Mouse (Mus musculus) myocyte (in vitro differentiated cells): ENCODE measurements at regions not wholly inside any gene's neighbourhood (a gene's known extent, or its start where the extent isn't known, plus 50 kb on each side); places are given as distances from the start of the nearest gene placed in this dataset.

ENCODE experiments used
- H3K27me3 ChIP-seq: one replicate; pipeline ENCODE4 v1.6.1; 2011; ENCODE audit not compliant: control insufficient read depth, insufficient read depth, insufficient read length
- H3K36me3 ChIP-seq: one replicate; pipeline ENCODE4 v1.6.1; 2011; ENCODE audit not compliant: control insufficient read depth, insufficient read depth
- H3K4me2 ChIP-seq: one replicate; pipeline ENCODE4 v1.6.1; 2011; ENCODE audit warnings: low read depth, control low read depth
- H3K4me3 ChIP-seq: one replicate; pipeline ENCODE4 v1.5.1; 2011; ENCODE audit warnings: mild to moderate bottlenecking, control low read depth, moderate library complexity
- H3K79me2 ChIP-seq: one replicate; pipeline ENCODE4 v1.6.1; 2011; ENCODE audit not compliant: control insufficient read depth, insufficient read depth
- H3ac ChIP-seq: one replicate; pipeline ENCODE4 v1.6.1; 2011; ENCODE audit not compliant: control insufficient read depth, insufficient read length
- CEBPB ChIP-seq: IDR thresholded peaks from 2 replicates; pipeline ENCODE4 v1.6.1; 2011; ENCODE audit warnings: mild to moderate bottlenecking, moderate library complexity; ENCODE audit not compliant: poor library complexity, insufficient read depth, severe bottlenecking
- E2F4 ChIP-seq: IDR thresholded peaks from one replicate; pipeline ENCODE4 v1.6.1; 2011; ENCODE audit warnings: mild to moderate bottlenecking, control low read depth, moderate library complexity; ENCODE audit not compliant: insufficient read depth
- MAX ChIP-seq: IDR thresholded peaks from one replicate; pipeline ENCODE4 v1.6.1; 2011; ENCODE audit warnings: low read depth, mild to moderate bottlenecking, control low read depth
- MYOD1 ChIP-seq, 3 experiments: IDR thresholded peaks; one replicate each; pipeline ENCODE4 v1.6.1; 2011; ENCODE audit warnings: control low read depth in 2 of 3, low read depth in 2 of 3, mild to moderate bottlenecking in 2 of 3, moderate library complexity in 1 of 3; ENCODE audit not compliant: insufficient read length in 2 of 3, control insufficient read depth in 1 of 3
- MYOG ChIP-seq, 3 experiments: IDR thresholded peaks; one replicate each; pipeline ENCODE4 v1.6.1; 2011; ENCODE audit warnings: control low read depth in 2 of 3, low read depth in 2 of 3, mild to moderate bottlenecking in 2 of 3; ENCODE audit not compliant: insufficient read length in 2 of 3, control insufficient read depth in 1 of 3, insufficient read depth in 1 of 3
- POLR2A ChIP-seq: IDR thresholded peaks from one replicate; pipeline ENCODE4 v1.6.1; 2011; ENCODE audit warnings: low read depth, mild to moderate bottlenecking, control low read depth, moderate library complexity; ENCODE audit not compliant: insufficient read length
- POLR2AphosphoS2 ChIP-seq: IDR thresholded peaks from one replicate; pipeline ENCODE4 v1.6.1; 2011; ENCODE audit warnings: low read depth, control low read depth; ENCODE audit not compliant: insufficient read length
- REST ChIP-seq: IDR thresholded peaks from one replicate; pipeline ENCODE4 v1.6.1; 2011; ENCODE audit warnings: mild to moderate bottlenecking, control low read depth, moderate library complexity; ENCODE audit not compliant: insufficient read depth, insufficient read length
- SRF ChIP-seq: IDR thresholded peaks from one replicate; pipeline ENCODE4 v1.6.1; 2011; ENCODE audit warnings: low read depth; ENCODE audit not compliant: control insufficient read depth, insufficient read length
- TCF12 ChIP-seq: IDR thresholded peaks from one replicate; pipeline ENCODE4 v1.6.1; 2011; ENCODE audit warnings: mild to moderate bottlenecking, control low read depth; ENCODE audit not compliant: poor library complexity, insufficient read depth, severe bottlenecking
- TCF3 ChIP-seq: IDR thresholded peaks from one replicate; pipeline ENCODE4 v1.6.1; 2011; ENCODE audit warnings: low read depth, control low read depth; ENCODE audit not compliant: insufficient read length
- USF1 ChIP-seq: IDR thresholded peaks from one replicate; pipeline ENCODE4 v1.6.1; 2011; ENCODE audit warnings: low read depth, mild to moderate bottlenecking, control low read depth, moderate library complexity

DNA sequence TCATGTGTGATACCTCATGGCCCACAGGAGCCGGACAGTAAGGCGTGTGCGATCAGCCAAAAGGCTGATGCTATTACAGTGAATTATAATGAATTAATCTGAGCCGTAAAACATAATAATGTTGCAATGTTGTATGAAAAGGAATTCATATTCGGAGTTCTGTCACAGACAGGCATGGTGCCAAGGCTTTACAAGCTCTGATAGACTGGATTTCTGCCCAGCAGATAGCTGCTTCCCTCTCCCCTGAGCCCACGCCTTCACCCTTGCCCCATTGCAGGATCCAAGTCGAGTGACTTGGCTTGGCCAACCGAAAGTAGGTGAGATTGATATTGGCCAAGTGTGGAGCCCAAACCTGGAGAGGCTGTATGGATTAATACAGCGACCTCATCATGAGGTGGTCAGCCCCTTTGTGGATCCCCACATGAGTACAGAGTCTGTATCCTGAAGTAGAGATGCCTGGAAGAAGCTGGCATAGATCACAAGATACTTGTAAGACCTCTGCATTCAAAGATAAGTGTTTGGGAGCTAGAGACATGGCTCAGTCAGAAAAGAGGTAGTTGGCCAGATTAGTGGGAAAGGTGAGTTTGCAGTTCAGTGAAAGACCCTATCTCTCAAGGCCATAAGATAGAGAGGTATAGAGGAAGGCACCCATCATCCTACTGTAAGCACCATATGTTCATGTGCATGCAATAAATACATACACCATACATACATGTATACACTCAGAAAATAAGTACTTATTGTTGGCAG lies 73.7 kb downstream of the Chst1 start:
- Histone ChIP-seq H3K36me3 (no peaks in the 10 kb centered on the region), H3K79me2 (no peaks in the 10 kb centered on the region), H3K4me3 (no peak overlapping the region), H3K27me3 (no peaks in the 10 kb centered on the region), H3K4me2 (no peak overlapping the region), H3ac (no peak overlapping the region)
- TF ChIP-seq MYOD1 (IDR thresholded peaks at IDR 0.05; ENCODE audit: control insufficient read depth in 1 of 3, insufficient read length in 2 of 3, low read depth in 2 of 3) (no peak), MAX (no peak), MYOG (IDR thresholded peaks at IDR 0.05; ENCODE audit: control insufficient read depth in 1 of 3, insufficient read depth in 1 of 3, insufficient read length in 2 of 3, low read depth in 2 of 3) (no peak), TCF12 (no peak), SRF (no peak), POLR2A (no peak), E2F4 (no peak), POLR2AphosphoS2 (no peak), CEBPB (no peak), USF1 (no peak), REST (no peak), TCF3 (no peak)

DNA sequence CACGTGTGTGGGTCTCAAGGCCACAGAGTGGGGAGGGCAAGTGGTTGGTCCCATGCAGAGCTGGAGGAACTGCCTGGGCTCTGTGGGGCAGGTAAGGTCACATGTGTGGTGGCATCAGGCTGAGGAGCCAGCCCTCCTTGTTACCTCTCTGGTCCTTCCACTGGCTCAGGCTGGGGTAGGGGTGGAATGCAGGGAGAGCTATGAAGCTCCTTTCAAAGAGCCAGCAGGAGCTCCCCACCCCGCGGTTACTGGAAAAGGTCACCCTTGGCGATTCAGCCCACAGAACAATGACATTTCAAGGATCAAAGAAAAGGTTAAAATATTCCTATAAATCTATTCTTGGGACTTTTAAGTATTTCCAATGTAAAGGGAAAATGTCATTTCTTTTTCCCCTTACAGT lies 74.4 kb downstream of the Chst1 start:
- no peak overlapping the region for H3K4me2 ChIP-seq
- no peaks in the 10 kb centered on the region for H3K79me2 ChIP-seq
- no peak overlapping the region for H3ac ChIP-seq
- H3K36me3 ChIP-seq: no peaks in the 10 kb centered on the region
- no peak overlapping the region for H3K4me3 ChIP-seq
- H3K27me3 ChIP-seq: no peaks in the 10 kb centered on the region
- TF ChIP-seq MYOG (IDR thresholded peaks at IDR 0.05; ENCODE audit: control insufficient read depth in 1 of 3, insufficient read depth in 1 of 3, insufficient read length in 2 of 3, low read depth in 2 of 3) (no peak), E2F4 (no peak), TCF12 (no peak), USF1 (no peak), REST (no peak), TCF3 (no peak), SRF (no peak), POLR2A (no peak), CEBPB (no peak), MYOD1 (IDR thresholded peaks at IDR 0.05; ENCODE audit: control insufficient read depth in 1 of 3, insufficient read length in 2 of 3, low read depth in 2 of 3) (no peak), POLR2AphosphoS2 (no peak), MAX (no peak)

DNA sequence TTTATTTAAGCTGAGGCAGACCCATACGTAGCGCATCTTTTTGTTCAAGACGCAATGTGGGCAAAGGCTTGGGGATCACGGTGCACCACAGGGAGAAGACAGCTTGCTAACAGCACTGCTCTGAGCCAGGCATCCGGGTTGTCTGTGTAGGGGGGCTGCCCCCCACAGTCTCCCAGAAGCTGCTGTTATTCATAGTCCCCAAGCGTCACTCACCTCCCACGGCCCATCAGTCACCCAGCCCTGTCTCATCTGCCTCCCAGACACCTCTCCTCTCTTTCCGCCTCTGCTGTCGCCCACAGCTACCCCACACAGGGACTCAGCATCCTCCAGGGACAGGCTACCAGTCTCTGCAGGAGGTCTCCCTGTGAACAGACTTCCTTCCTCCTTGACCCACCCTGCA lies 75.7 kb downstream of the Chst1 start:
- Histone ChIP-seq H3K27me3 (no peaks in the 10 kb centered on the region), H3K4me2 (no peak overlapping the region), H3K79me2 (no peaks in the 10 kb centered on the region), H3ac (no peak overlapping the region), H3K4me3 (no peak overlapping the region), H3K36me3 (no peaks in the 10 kb centered on the region)
- TF ChIP-seq SRF (no peak), POLR2A (no peak), CEBPB (no peak), E2F4 (no peak), MYOG (IDR thresholded peaks at IDR 0.05; ENCODE audit: control insufficient read depth in 1 of 3, insufficient read depth in 1 of 3, insufficient read length in 2 of 3, low read depth in 2 of 3) (no peak), REST (no peak), TCF12 (no peak), MYOD1 (IDR thresholded peaks at IDR 0.05; ENCODE audit: control insufficient read depth in 1 of 3, insufficient read length in 2 of 3, low read depth in 2 of 3) (no peak), POLR2AphosphoS2 (no peak), MAX (no peak), USF1 (no peak), TCF3 (no peak)

DNA sequence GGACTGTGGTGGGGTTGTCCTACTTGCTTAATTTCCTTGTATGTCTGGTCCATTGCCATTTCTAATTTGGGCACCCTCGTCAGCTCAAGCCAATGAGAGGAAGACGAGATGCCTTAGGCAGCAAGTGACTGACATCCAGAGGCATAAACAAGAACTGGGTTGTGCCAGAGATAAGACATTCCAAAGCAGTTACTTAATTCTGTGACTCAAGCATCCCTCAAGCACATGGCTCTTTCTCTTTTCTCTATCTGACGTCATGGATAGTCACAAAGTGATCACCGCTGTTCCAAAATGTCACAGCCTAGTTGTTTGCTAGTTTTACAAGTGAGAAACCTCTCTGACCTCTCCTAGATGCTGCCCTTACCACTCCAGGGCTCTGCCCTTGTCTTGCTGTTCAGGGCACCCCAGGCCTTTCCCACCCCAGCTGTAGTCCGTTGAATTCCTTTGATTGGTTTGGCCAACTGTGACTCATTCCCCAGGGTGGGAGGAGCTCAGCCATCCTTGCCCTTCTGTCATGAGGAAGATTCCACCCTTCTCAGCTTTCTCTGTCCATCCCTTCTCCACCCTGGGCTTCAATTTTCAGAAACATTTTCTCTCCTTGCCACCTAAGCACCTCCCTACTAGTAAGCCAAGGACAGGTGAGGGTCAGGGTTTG lies 78.9 kb downstream of the Chst1 start:
- Histone ChIP-seq H3K36me3 (no peaks in the 10 kb centered on the region), H3ac (no peak overlapping the region), H3K4me2 (peak overlapping the region; percentile 64), H3K27me3 (no peaks in the 10 kb centered on the region), H3K79me2 (no peaks in the 10 kb centered on the region), H3K4me3 (no peak overlapping the region)
- TF ChIP-seq POLR2A (no peak), CEBPB (no peak), MAX (peak; percentile 30), POLR2AphosphoS2 (no peak), REST (no peak), SRF (no peak), TCF12 (no peak), MYOG (IDR thresholded peaks at IDR 0.05; ENCODE audit: control insufficient read depth in 1 of 3, insufficient read depth in 1 of 3, insufficient read length in 2 of 3, low read depth in 2 of 3) (no peak), TCF3 (no peak)

DNA sequence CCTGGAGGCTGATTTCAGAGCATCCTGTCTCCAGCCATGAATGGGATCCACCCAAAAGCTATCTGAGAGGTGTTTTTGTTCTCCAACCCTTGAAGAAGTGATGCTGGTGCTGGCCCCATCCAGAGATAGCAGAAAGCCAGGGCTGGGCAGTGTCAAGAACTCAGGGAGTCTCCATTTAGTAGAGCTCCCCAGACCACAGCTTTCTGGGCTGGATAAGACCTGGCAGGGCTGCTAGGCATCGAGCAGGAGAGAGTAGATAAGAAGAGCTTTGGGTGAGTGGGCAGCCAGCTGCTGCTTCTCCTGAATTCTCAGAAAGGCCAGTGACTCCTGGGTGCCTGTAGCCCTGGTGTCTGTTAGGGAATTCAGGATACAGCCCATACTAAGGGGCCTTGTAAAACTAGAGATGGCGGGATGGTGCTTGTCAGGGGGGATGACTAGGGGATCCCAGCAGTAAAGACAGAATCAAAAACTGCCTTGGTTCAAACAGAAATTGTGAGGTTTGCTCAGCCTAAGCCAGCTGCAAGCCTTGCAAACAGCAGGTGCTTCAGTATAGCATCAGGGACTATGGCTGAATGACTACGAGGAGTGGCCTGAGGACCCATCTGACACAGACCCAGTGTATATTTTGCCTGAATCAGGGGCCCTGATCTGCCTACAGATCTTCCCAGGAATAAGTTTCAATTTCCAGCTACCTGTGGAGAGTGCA lies 79.6 kb downstream of the Chst1 start:
- H3K27me3 ChIP-seq: no peaks in the 10 kb centered on the region
- H3K4me3 ChIP-seq: no peak overlapping the region
- TF ChIP-seq MAX (no peak), TCF3 (no peak), POLR2AphosphoS2 (no peak), MYOG (IDR thresholded peaks at IDR 0.05; ENCODE audit: control insufficient read depth in 1 of 3, insufficient read depth in 1 of 3, insufficient read length in 2 of 3, low read depth in 2 of 3) (no peak), USF1 (no peak), SRF (no peak), E2F4 (no peak), POLR2A (no peak), CEBPB (no peak), MYOD1 (IDR thresholded peaks at IDR 0.05; ENCODE audit: control insufficient read depth in 1 of 3, insufficient read length in 2 of 3, low read depth in 2 of 3) (no peak), TCF12 (no peak), REST (no peak)
- H3K79me2 ChIP-seq: no peaks in the 10 kb centered on the region
- H3K36me3 ChIP-seq: no peaks in the 10 kb centered on the region
- H3K4me2 ChIP-seq: peak overlapping the region; percentile 64
- H3ac ChIP-seq: no peak overlapping the region
